Mouse (Mus musculus): Measurements from ENCODE around the gene Nif3l1.

Gene Nif3l1

DNA sequence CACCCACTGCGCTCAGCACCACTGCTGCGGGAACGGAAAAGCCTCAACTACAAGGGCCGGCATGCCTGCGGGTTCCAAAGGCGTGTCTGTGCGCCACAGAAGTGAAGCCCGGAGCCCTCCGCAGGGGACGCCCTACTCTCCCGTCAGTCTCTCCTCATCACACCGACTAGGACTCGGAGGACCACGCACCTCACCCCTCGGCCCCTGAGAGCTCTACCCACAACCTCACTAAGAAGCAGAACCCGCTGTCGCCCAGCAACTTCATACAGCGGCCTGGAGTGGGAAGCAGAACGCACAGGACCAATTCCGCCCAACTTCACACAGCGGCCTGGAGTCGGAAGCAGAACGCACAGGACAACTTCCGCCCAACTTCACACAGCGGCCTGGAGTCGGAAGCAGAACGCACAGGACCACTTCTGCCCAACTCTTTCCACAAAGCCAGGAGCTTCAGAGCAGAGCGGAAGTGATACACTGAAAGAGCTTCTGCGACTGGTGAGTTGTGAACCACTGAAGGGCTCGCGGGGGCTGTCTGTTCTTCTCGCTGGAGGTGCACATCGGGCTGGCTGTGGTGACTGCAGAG, at the start of gene Nif3l1, which contains the start of gene Ppil3:
TSS of gene Nif3l1 (plus strand) at position 9 of the 580 bp plus-strand sequence.
TSS of gene Ppil3 (minus strand) at position 344 of the 580 bp plus-strand sequence.
- DNase-seq (ENCODE audit: low spot score): peak; percentile 77

GRCm38 (mm10) chr1:58395341-58395740, 49.6 kb upstream of the Nif3l1 start:
- DNase-seq (ENCODE audit: low spot score): no peak

- no peak for DNase-seq (ENCODE audit: low spot score)
Observed at GRCm38 (mm10) chr1:58396179-58396578, 48.8 kb upstream of the Nif3l1 start.

DNA sequence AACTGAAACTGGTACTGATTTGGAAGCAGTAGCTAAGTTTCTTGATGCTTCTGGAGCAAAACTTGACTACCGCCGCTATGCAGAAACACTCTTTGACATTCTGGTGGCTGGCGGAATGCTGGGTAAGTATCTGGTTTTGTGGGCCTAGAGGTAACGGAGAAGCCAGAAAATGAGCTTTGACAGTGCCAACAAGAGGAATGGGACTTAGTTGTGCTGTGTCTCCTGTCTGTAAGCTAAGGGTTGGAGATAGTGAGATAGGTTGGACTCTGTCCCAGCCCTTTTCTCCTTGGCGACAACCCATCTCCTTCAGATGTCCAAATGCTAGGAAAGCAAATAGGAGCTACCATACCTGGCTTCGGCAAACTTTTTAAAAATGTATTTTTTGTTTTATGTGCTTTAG, 47.2 kb upstream of the Nif3l1 start:
- no peak for DNase-seq (ENCODE audit: low spot score)

DNA sequence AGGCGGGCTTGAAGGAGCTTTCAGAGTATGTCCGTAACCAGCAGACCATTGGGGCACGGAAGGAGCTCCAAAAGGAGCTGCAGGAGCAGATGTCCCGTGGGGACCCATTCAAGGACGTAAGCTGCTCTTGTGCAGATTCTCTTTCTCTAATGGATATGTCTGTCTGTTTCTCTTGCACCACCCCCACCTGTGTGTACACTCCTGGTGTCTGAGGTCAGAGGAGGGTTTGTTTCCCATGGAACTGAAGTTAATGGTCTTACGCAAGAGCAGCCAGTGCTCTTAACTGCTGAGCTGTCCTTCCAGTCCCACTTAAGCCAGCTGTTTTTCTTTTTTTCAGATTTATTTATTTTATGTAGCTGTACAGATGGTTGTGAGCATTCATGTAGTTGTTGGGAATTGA, 43.6 kb upstream of the Nif3l1 start:
- no peak for DNase-seq (ENCODE audit: low spot score)

GRCm38 (mm10) chr1:58403745-58404144, 41.2 kb upstream of the Nif3l1 start:
- no peak for DNase-seq (ENCODE audit: low spot score)

- no peak for DNase-seq (ENCODE audit: low spot score)
Observed at GRCm38 (mm10) chr1:58407321-58407720, 37.6 kb upstream of the Nif3l1 start.

DNA sequence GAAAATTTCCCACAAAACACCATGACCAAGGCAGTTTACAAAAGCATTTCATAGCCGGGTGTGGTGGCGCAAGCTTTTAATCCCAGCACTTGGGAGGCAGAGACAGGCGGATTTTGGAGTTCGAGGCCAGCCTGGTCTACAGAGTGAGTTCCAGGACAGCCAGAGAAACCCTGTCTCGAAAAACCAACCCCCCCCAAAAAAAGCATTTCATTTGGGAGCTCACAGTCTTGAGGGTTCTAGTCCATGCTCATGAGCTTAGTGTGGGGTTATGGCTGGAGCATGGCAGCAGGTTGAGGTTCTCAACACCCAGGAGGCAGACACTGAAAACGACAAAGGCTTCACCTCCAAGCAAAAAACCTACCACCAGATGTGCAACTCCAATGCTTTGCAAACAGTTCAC, 36.8 kb upstream of the Nif3l1 start:
- no peak for DNase-seq (ENCODE audit: low spot score)

DNA sequence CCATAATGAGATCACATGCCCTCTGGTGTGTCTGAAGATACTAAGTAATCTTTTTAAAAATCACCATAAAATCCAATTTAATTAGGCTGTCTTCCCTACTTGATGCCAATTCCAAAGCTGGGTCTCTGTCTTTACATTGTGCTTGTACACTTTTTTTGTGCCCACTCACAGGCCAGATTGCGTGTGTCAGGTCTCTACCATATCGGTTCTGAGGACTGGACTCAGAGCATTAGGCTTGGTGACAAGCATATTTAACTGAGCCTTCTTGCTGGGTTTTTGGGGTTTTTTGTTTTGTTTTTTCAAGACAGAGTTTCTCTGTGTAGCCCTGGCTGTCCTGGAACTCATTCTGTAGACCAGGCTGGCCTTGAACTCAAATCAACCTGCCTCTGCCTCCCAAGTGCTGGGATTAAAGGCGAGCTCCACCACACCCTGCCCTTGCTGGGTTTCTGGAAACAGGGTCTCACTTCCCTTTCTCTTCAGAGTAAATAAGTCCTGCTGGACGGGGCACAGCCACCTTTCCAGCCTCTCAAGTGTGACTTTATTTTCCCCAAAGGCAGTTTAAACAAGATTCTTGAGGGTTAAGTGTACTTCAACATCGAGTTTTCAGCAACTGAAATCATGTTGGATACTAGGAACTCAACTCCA, 35.3 kb upstream of the Nif3l1 start:
- no peak for DNase-seq (ENCODE audit: low spot score)

- no peak for DNase-seq (ENCODE audit: low spot score)
Observed at GRCm38 (mm10) chr1:58410198-58410588, 34.8 kb upstream of the Nif3l1 start.

GRCm38 (mm10) chr1:58410776-58411175, 34.2 kb upstream of the Nif3l1 start:
- no peak for DNase-seq (ENCODE audit: low spot score)

GRCm38 (mm10) chr1:58415442-58415841, 29.5 kb upstream of the Nif3l1 start:
- no peak for DNase-seq (ENCODE audit: low spot score)

DNA sequence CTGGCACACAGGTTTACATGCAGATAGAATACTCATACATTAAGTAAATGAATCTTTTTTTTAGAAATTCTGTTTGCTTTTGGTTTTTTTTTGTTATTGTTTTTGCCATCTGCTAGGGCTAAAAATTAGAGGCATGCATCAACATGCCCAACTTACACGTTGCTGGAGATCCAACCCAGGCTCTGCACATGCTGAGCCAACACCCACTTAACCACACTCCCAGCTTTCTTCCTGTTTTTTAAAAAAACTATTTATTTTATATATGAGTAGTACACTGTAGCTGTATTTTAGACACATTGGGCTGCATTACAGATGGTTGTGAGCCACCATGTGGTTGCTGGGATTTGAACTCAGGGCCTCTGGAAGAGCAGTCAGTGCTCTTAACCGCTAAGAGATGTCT, 28.9 kb upstream of the Nif3l1 start:
- no peak for DNase-seq (ENCODE audit: low spot score)

DNA sequence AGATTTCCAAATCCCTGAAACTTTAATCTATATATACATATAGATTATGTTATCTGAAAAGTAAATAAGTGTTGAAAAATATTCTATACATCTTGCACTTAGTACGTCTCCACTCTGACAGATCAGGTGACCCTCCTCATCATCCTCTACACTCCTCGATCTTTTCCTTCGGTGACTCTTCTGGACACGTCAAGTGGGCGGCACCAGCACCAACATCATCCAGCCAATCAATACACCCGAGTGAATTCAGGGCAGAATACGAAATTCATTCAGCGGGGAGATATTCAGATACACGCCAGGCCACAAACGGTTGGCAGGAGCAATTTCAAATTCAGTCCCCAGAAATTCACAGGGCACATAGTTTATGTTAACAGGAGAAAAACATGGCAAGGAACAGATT, 24.9 kb upstream of the Nif3l1 start:
- no peak for DNase-seq (ENCODE audit: low spot score)

DNA sequence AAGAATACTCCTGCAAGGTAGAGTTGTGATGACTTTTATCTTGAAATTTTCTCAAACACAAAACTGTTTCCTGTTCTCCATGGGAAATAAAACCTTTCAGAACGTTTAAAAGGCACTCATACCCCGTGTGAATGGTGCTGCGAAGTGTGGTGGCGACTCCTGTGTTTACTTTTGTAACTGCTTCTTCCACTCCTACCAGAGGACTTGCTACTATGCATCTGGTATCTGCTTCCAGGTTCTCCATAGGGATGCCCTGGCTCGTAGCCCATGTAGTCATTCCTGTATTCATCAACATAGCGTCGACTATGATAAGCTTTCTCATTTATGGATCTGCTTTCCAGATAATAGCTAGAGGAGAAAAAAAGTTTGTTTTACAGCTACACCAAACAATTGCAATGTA, 24.0 kb upstream of the Nif3l1 start:
- no peak for DNase-seq (ENCODE audit: low spot score)

DNA sequence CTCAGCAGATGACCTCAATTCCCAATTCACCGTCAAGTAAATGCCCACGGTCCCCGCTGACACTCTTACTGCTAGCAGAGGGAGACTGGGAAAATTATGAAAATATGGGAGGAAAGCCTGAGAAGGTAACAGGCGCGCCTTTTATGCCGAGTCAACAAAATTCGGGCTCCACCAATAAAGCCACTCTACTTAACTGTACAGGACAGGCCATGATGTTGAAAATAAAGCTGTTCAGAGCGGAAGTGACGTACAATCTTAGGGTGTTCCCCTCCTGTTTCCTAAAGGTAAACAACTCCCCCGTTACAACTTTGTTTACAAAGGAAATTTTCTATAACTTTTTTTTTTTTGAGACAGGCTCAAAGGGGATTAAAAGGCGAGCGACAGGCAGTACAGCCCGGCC, 22.1 kb upstream of the Nif3l1 start:
- peak; percentile 72 for DNase-seq (ENCODE audit: low spot score)

GRCm38 (mm10) chr1:58423371-58424248, 21.3 kb upstream of the Nif3l1 start, which contains the start of gene Clk1:
Gene Clk1 (minus strand): TSS chr1:58424066.
- peak; percentile 92 for DNase-seq (ENCODE audit: low spot score)

DNA sequence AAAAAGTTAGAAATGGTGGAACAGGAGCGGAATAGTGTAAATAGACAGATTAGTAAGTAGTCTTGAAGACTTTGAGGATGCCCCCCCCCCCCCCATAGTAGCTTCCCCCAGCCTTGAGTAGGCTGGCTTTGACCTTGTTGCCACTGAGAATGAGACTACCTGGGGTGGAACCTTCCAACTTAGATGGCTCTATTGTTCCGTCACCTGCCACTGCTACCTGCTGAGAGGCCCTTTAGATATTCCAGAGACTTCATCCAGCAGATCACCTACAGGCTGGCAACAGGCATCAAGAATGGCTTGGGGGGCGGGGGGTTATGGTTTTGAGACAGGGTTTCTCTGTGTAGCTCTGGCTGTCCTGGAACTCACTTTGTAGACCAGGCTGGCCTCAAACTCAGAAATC, 20.4 kb upstream of the Nif3l1 start:
- no peak for DNase-seq (ENCODE audit: low spot score)

GRCm38 (mm10) chr1:58444691-58445090, 260 bp upstream of the Nif3l1 start:
- DNase-seq (ENCODE audit: low spot score): no peak

DNA sequence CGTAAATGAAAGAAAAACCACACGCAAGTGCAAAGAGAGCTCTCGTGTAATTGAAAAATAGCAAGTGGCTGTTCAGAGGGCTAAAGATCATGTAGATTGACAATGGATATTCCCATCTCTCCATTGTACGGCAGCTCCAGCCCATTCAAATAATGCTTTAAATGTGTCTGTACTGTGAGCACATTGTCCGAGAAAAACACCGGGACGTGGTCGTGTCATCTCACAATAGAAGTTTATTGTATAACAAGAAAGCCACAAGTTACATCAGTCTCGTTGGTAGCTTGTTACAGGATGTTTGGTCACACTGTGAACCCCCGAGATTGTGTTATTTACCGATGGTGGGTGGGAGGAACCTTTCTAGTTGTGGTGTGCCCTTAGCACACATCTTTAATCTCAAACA, 910 bp downstream of the Nif3l1 start:
- no peak for DNase-seq (ENCODE audit: low spot score)

GRCm38 (mm10) chr1:58447766-58448165, 2.8 kb downstream of the Nif3l1 start:
- DNase-seq (ENCODE audit: low spot score): no peak

GRCm38 (mm10) chr1:58448396-58448795, 3.4 kb downstream of the Nif3l1 start:
- DNase-seq (ENCODE audit: low spot score): no peak

GRCm38 (mm10) chr1:58454316-58454715, 9.4 kb downstream of the Nif3l1 start:
- no peak for DNase-seq (ENCODE audit: low spot score)
